Mouse (Mus musculus): ENCODE measurements around the gene Spata31d1c. TPM values are rescaled to one million over a fixed set of nuclear protein-coding genes. Genes with fewer than 3 reads are reported as not detected.
A peak's percentile ranks its signal among the peaks of the same experiment; 100 is the strongest.

Gene Spata31d1c
- total RNA-seq (2017), result not detected in 2 replicates

DNA sequence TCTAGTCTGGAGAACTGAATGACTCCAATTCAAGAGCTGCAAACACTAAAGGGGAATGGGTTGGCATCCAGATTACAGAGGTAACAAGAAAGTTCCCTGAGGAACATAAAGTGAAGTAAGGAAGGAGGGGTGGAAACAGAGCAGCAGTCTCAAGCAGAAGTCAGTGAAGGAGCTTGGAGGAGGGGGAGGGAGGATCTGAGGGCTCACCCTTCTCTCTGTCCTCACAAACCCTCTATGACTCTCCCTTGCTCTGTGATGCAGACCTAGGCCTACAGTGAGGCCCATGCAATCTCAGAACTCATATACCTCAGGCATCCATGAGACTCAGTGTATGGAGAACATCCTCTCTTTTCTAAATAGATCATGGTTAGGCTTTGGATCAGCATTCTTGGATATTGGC is at the start of gene Spata31d1c:
TSS of gene Spata31d1c (plus strand) at position 301 of the 400 bp plus-strand sequence.
- ATAC-seq (replicated peaks in 1 of 2; ENCODE audit: insufficient read depth in 1 of 2, low FRiP score in 2 of 2, low TSS enrichment in 1 of 2, low read depth in 1 of 2, poor library complexity in 2 of 2, severe bottlenecking in 2 of 2), result no peak

DNA sequence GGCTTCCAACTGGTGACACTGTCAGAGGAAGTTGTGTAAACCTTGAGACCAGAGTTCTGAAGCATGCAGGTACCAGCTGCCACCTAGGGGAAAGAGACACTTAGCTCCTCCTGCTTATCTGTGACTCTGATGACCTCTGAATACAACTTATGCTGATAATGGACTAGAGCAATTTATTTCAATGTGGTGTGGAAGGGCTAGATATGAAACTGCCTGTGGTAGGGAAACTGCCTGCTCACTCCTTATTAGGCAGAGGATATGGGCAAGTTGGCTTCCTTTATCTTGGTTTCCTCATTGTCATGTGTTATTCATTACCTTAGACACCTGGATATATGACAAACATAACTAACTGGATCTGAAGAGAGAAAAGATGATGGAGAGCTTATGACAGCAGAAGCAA is 44.0 kb upstream of the Spata31d1c start:
- no peak; a peak in 1 of 4 replicates for ATAC-seq (replicated peaks in 1 of 2; ENCODE audit: insufficient read depth in 1 of 2, low FRiP score in 2 of 2, low TSS enrichment in 1 of 2, low read depth in 1 of 2, poor library complexity in 2 of 2, severe bottlenecking in 2 of 2)

DNA sequence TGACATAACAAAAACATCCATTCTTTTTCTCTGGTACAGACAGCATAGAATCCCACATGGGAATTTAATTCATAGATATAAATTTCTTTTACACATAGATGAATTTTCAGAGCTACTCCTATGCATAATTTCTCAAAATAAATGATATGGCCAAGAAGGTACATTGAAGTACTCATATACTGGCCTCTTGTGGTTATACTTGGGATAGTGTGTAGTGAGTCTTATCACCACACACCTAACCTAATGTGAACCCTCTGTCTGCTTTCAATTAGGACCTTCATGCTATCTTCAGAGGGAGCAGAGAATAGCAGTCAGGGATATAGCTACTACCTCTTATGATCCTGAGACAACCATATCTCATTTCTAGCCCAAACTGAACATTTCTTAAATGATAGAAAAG is 27.4 kb upstream of the Spata31d1c start:
- ATAC-seq (replicated peaks in 1 of 2; ENCODE audit: insufficient read depth in 1 of 2, low FRiP score in 2 of 2, low TSS enrichment in 1 of 2, low read depth in 1 of 2, poor library complexity in 2 of 2, severe bottlenecking in 2 of 2), result no peak

DNA sequence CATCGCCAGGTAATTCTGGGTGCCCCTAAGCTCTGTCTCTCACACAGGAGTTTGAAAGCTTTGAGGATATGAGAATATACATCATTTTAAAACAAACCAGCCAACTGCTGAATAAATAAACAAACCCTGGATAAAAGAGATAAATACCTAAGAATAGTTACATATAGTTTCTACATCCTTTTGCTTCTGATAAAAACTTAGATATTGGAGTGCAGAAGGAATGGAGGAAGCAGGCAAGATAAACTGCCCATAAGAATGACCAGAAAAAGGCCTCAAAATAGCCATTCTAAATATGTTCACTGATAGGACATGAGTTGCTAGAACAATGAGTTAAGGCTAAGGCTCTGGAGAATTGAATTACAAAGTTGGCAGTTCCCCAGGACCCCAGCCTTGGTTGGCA is 26.1 kb upstream of the Spata31d1c start:
- ATAC-seq (replicated peaks in 1 of 2; ENCODE audit: insufficient read depth in 1 of 2, low FRiP score in 2 of 2, low TSS enrichment in 1 of 2, low read depth in 1 of 2, poor library complexity in 2 of 2, severe bottlenecking in 2 of 2), result no peak

DNA sequence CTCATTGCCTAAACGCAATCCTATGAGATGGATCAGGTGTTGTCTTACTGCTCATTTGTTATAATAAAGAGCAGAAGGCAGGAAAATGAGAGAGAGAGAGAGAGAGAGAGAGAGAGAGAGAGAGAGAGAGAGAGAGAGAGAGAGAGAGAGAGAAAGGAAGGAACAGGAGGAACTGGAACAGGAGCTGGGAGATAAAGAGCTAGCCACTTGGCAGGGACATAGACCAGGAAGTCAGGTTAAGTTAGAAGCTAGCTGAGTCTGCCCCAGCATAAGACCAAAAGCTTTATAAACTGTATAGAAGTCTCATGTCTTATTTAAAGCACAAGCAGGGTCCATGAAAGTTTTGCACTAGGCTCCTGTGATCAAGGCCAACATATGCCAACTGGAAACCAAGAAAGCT is 24.9 kb upstream of the Spata31d1c start:
- no peak for ATAC-seq (replicated peaks in 1 of 2; ENCODE audit: insufficient read depth in 1 of 2, low FRiP score in 2 of 2, low TSS enrichment in 1 of 2, low read depth in 1 of 2, poor library complexity in 2 of 2, severe bottlenecking in 2 of 2)

DNA sequence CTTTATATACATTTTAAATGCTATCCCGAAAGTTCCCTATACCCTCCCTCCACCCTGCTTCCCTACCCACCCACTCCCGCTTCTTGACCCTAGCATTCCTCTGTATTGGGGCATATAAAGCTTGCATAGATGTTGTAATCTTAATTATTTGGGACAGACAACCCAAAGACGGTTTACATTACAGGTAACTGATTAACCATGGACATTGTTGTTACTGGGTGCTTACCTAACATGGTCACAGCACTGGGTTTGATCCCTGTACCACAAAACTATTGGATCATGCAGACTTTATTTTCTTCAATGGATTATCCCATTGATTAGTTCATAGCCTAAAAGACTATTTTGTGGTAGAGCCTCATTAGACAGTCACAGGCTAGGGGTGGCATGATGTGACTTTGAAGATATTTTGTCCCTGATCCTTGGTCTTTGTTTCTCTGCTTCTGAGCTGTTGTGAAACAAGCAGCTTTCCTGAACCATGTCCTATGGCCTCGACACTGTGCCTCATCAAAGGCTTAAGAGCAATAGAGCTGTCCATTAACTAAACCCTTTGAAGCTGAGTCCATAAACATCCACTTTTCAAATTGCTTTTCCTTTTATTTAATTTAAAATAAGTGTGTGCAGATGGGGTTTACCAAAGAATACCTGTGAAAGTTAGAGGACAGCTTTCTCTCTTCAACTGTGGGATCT is 21.7 kb upstream of the Spata31d1c start:
- no peak for ATAC-seq (replicated peaks in 1 of 2; ENCODE audit: insufficient read depth in 1 of 2, low FRiP score in 2 of 2, low TSS enrichment in 1 of 2, low read depth in 1 of 2, poor library complexity in 2 of 2, severe bottlenecking in 2 of 2)

DNA sequence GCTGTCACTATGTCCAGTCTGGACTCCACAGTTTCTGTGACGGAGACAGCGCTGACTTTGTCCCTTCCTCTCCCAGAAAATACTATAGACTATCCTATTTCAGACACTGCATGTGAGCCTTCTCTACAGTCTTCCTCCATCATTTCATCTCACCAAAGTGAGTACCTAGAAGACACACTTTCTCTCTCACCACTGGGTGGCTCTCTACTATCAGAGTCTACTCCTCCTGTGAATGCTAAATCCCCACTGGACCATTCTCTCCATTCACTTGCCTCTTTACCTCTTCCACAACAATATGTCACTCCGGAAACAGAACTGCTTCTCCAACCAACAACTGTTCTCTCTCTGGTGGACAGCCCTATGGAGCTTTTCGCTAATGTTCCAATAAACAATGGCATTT is 2.2 kb downstream of the Spata31d1c start:
- peak; percentile 36 to 53; a peak in 2 of 4 replicates for ATAC-seq (replicated peaks in 1 of 2; ENCODE audit: insufficient read depth in 1 of 2, low FRiP score in 2 of 2, low TSS enrichment in 1 of 2, low read depth in 1 of 2, poor library complexity in 2 of 2, severe bottlenecking in 2 of 2)

DNA sequence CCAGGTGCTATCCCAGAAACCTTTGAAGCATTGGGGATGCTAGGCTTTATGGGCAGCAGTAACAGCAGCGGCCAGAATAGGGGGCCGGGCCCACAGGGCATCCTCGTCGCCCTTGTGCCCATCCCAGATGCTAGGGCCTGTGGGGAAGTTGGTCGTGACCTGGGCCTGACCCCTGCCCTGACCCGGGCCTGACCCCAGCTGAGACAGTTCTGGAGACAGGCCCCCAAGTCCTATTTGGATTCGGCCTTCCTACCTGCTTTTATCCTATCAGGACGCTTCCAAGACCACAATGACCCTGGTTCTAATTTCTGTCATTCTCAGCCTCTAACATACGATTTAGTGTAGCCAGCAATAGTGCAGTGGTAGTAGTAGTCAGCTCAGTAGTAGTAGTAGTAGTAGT is 19.8 kb downstream of the Spata31d1c start, which contains the start of gene Prss47:
TSS of gene Prss47 (minus strand) at position 101 of the 400 bp plus-strand sequence.
- no peak for ATAC-seq (replicated peaks in 1 of 2; ENCODE audit: insufficient read depth in 1 of 2, low FRiP score in 2 of 2, low TSS enrichment in 1 of 2, low read depth in 1 of 2, poor library complexity in 2 of 2, severe bottlenecking in 2 of 2)

DNA sequence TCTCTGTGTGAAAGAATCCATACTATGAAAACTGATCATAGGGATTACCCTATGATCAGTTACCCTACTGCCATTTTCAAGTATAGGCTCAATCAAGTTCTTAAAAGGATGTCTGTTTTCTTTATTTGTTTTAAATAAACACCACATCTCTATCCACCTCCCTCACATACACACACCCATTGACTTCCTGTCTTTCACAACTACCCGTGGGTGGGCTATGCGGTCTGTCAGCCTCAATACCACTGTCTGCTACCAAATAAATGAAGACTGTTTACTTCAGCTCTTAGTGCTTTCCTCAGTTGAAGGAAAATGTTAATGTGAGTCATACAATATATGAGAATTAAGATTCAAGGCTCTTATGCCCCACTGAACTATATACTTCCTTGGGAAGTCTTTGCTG is 37.1 kb downstream of the Spata31d1c start:
- ATAC-seq (replicated peaks in 1 of 2; ENCODE audit: insufficient read depth in 1 of 2, low FRiP score in 2 of 2, low TSS enrichment in 1 of 2, low read depth in 1 of 2, poor library complexity in 2 of 2, severe bottlenecking in 2 of 2), result no peak

Other genes starting within 250 kb of the Spata31d1c start
- gene Cntnap3, start 129.1 kb upstream of the Spata31d1c start, total RNA-seq (2017), result not detected in 2 replicates
- gene Spata31, start 115.7 kb upstream of the Spata31d1c start, total RNA-seq (2017), result not detected in 2 replicates
- not detected in 2 replicates for gene Prss47, start 19.7 kb downstream of the Spata31d1c start, total RNA-seq (2017)
- 69.4 and 77.5 TPM in 2 replicates for gene Mfsd14b, start 79.9 kb downstream of the Spata31d1c start, total RNA-seq (2017)
- gene Olfr465-ps1, start 105.0 kb downstream of the Spata31d1c start, total RNA-seq (2017), result not detected in 2 replicates
- not detected in 2 replicates for gene Olfr466, start 117.2 kb downstream of the Spata31d1c start, total RNA-seq (2017)
- gene Nlrp4f, start 172.9 kb downstream of the Spata31d1c start, total RNA-seq (2017), result not detected in 2 replicates
- not detected in 2 replicates for gene Gm10775, start 226.5 kb downstream of the Spata31d1c start, total RNA-seq (2017)
- gene Zfp369, start 245.8 kb downstream of the Spata31d1c start, total RNA-seq (2017), result 66.9 and 73.8 TPM in 2 replicates